Mouse (Mus musculus) thymus, adult 2 months (tissue): ENCODE measurements around the gene Fbxl20. TPM values are rescaled to one million over a fixed set of nuclear protein-coding genes. Genes with fewer than 3 reads are reported as not detected.

Experiments used
- DNase-seq: peaks from one replicate; pipeline ENCODE4 v3.0.0; 2021
- H3K27ac ChIP-seq: fragments of 200-500 bp; 2 replicates; pipeline ENCODE4 v1.5.1; 2012; ENCODE audit warnings: low read length, control low read depth; ENCODE audit not compliant: control insufficient read depth, insufficient read depth
- H3K27me3 ChIP-seq: fragments of 200-500 bp; 2 replicates; pipeline ENCODE4 v1.6.1; 2012; ENCODE audit warnings: mild to moderate bottlenecking, low read length, moderate library complexity, mixed read lengths; ENCODE audit not compliant: control insufficient read depth, insufficient read depth
- H3K36me3 ChIP-seq: fragments of 200-500 bp; 2 replicates; pipeline ENCODE4 v1.6.1; 2012; ENCODE audit warnings: mild to moderate bottlenecking, low read length, moderate library complexity; ENCODE audit not compliant: control insufficient read depth, insufficient read depth
- H3K4me1 ChIP-seq: fragments of 200-500 bp; replicated peaks from 2 replicates; pipeline ENCODE4 v1.6.1; 2012; ENCODE audit warnings: low read length; ENCODE audit not compliant: control insufficient read depth, insufficient read depth
- H3K4me3 ChIP-seq: fragments of 200-500 bp; 2 replicates; pipeline ENCODE4 v1.5.1; 2012; ENCODE audit warnings: mild to moderate bottlenecking, low read length, control low read depth, moderate library complexity; ENCODE audit not compliant: control insufficient read depth, insufficient read depth
- CTCF ChIP-seq: fragments of 200-500 bp; IDR thresholded peaks from 2 replicates; pipeline ENCODE4 v1.5.1; 2012; ENCODE audit warnings: mild to moderate bottlenecking, control low read depth, low read length, moderate library complexity, borderline replicate concordance; ENCODE audit not compliant: control insufficient read depth, poor library complexity, insufficient read depth; ENCODE audit errors: extremely low read depth
- POLR2A ChIP-seq: fragments of 200-500 bp; IDR thresholded peaks from 2 replicates; pipeline ENCODE4 v1.6.1; 2012; ENCODE audit warnings: mild to moderate bottlenecking, low read length, control low read depth, moderate library complexity; ENCODE audit not compliant: control insufficient read depth, poor library complexity, insufficient read depth; ENCODE audit errors: extremely low read depth
- WGBS: fragments of 180-500 bp; shearing (Covaris S2); methylation state at CpG from one replicate; pipeline ENCODE4 v1.1.7; 2018; 5-methylcytosine and 5-hydroxymethylcytosine counted together
- polyA plus RNA-seq: library from polyadenylated mRNA; depleted of rRNA; stranded (reverse); fragments of >200 nt; gene quantifications from 2 replicates; pipeline ENCODE4 v1.2.3, GENCODE M21; 2012

Fbxl20 gene
- polyA plus RNA-seq, 1 experiment: 40.3 TPM

DNA sequence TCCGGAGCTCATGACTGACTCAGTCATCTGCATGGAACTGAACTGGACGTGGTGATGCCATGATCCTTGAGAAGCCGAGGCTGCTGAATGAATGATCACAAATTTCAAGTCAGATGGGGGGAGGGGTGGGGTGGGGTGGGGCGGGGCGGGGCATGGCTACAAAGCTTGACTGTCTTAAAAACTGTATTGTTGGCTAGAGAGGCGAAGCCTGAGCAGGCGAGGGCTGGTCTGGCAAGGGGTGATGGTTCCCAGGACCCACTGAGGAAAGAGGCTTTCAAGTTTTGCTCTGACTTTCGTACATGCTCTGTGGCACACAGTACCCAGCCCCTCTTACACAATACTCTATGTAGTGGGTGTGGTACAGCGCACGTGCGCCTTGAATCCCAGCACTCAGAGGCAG, 12.4 kb downstream of the Fbxl20 start:
- no peaks in the 10 kb centered on the region for H3K27me3 ChIP-seq
- no peak overlapping the region for H3K27ac ChIP-seq
- TF ChIP-seq CTCF: no peak
- no peak for TF ChIP-seq POLR2A
- DNase-seq: no peak
- no peak overlapping the region for H3K4me3 ChIP-seq
- no peaks in the 10 kb centered on the region for H3K4me1 ChIP-seq
- H3K36me3 ChIP-seq: no peaks in the 10 kb centered on the region
- 95% methylated on average over 11 of the region's 11 CpGs for WGBS

DNA sequence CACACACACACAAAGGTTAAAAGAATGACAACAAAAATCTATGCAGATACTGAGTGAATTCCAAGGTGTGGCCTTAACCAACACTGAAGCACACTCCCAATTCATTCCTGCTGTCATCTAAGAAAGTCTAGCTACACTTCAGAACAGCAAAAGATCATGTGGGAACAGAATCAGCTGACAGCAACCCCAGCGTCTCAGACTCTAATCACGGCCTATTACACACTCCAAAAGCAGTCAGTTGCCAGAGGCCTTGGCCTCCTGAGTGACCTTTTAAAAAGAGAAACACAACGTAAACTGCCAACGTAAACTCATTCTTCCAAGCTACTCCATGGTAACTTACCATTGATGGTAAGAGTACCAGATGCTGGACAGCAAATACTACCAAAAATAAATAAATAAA, 15.3 kb downstream of the Fbxl20 start:
- TF ChIP-seq CTCF (no peak), POLR2A (no peak)
- 92% methylated on average over 4 of the region's 4 CpGs for WGBS
- Histone ChIP-seq H3K27me3 (no peaks in the 10 kb centered on the region), H3K4me3 (no peak overlapping the region), H3K4me1 (no peaks in the 10 kb centered on the region), H3K36me3 (no peaks in the 10 kb centered on the region), H3K27ac (no peak overlapping the region)
- DNase-seq: no peak

DNA sequence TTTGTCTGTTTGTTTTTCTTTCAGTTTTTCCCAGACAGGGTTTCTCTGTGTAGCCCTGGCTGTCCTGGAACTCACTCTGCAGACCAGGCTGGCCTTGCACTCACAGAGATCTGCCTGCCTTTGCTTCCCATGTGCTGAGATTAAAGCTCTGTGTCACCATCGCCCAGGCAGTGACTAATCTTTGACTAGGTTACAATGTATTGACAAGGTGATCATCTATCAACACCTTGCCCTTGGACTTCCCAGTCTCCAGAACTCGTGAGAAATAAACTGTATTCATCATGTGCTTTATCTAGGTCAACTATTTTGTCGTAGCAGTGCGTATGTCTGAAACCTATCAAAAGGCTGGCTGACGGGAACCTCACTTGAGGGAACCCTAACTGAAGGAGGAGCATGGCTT, 26.8 kb downstream of the Fbxl20 start:
- no peak overlapping the region for H3K4me3 ChIP-seq
- H3K36me3 ChIP-seq: 0 out of 2 replicates have a peak, but pooled peaks cover 4% of the 10 kb centered on the region
- H3K4me1 ChIP-seq: no peaks in the 10 kb centered on the region
- TF ChIP-seq CTCF (no peak), POLR2A (no peak)
- no peak for DNase-seq
- WGBS: 96% methylated on average over 5 of the region's 5 CpGs
- no peaks in the 10 kb centered on the region for H3K27me3 ChIP-seq
- H3K27ac ChIP-seq: no peak overlapping the region

DNA sequence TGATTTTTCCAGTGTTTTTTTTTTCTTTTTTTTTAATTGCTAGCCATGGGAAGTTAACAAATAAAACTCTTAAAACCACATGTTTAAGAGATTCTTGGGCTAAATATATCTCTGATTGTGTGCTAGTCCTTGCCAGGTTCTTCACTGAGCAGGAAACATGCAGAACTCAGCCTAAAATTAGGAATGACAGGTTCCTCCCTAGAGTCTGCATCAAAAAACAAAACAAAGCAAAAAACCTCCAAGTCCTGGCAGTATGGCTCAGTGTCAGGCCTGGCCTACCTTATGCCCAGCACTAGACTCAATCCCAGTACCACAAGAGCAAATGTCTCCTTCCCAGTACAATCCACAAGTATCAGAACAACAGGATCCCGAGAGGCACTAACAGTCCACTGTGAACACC, 35.8 kb downstream of the Fbxl20 start:
- no peak for DNase-seq
- 97% methylated on average over 1 of the region's 1 CpGs for WGBS

DNA sequence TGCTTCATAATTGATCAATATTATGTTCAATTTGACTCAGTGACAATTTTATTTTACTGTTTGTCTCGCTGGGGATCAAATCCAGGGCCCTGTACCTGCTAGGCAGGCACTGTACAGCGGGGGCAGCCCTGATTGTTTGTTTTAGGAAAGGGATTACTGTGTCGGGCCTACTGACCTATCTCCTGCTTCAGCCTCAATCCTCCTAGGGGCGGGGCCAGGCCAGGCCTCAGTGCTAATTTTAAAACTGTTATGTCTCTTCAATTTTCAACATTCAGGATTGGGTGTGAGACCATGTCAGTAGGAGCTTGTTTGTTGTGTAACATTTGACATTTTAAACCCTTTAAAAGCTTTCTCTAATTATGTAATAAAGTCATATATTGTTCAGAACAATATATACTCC, 36.7 kb downstream of the Fbxl20 start:
- Histone ChIP-seq H3K4me1 (no peaks in the 10 kb centered on the region), H3K4me3 (no peak overlapping the region), H3K27ac (no peak overlapping the region), H3K27me3 (no peaks in the 10 kb centered on the region), H3K36me3 (peaks cover 34% of the 10 kb centered on the region)
- DNase-seq: no peak
- no peak for TF ChIP-seq CTCF
- TF ChIP-seq POLR2A: no peak
- 93% methylated on average over 4 of the region's 4 CpGs for WGBS

More for the DNA sequence above, 35.8 kb downstream of the Fbxl20 start:
- no peak overlapping the region for H3K27ac ChIP-seq
- no peaks in the 10 kb centered on the region for H3K27me3 ChIP-seq
- no peak overlapping the region for H3K4me3 ChIP-seq
- no peak for TF ChIP-seq CTCF
- TF ChIP-seq POLR2A: no peak
- peaks cover 26% of the 10 kb centered on the region for H3K36me3 ChIP-seq
- no peaks in the 10 kb centered on the region for H3K4me1 ChIP-seq

DNA sequence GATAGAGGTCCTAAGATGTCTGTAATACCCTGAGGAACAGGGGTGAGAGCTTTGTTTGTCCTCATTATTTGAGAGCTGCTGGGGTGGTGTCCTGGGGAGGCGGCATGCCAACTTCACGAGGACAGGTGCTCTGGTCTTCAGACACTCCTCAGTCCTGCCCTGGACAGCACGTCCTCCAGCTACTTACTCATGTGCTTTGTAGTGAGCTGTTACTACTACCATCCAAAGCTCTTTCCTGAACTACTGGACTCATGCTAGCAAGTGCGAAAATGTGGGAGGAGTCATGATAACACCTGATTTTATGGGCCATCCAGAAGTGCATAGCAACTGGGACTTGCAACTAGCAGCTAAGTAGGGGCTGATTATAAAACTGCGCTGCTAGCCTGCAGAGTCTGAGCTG, 40.5 kb downstream of the Fbxl20 start:
- H3K27ac ChIP-seq: no peak overlapping the region
- 95% methylated on average over 5 of the region's 5 CpGs for WGBS

DNA sequence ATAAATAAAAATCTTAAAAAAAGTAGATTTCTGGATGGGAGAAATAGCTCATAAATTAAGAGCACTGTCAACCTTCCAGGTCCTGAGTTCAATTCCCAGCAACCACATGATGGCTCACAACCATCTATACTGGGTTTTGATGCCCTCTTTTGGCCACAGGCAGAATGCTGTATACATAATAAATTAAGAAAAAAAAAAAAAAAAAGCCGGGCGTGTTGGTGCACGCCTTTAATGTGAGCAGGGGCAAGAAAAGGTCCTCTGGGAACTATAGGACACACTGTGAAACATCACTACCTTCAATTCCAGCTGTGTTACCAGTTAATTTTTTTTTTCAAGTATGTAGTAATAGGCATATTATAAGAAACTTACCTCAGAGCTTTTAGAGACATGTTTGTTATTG, 48.9 kb downstream of the Fbxl20 start:
- no peaks in the 10 kb centered on the region for H3K27me3 ChIP-seq
- H3K4me3 ChIP-seq: no peak overlapping the region
- no peak overlapping the region for H3K27ac ChIP-seq
- DNase-seq: no peak
- TF ChIP-seq POLR2A (no peak), CTCF (no peak)
- peaks cover 58% of the 10 kb centered on the region for H3K36me3 ChIP-seq
- WGBS: 97% methylated on average over 3 of the region's 3 CpGs
- no peaks in the 10 kb centered on the region for H3K4me1 ChIP-seq

More for the DNA sequence above, 40.5 kb downstream of the Fbxl20 start:
- no peak overlapping the region for H3K4me3 ChIP-seq
- H3K4me1 ChIP-seq: no peaks in the 10 kb centered on the region
- peaks cover 63% of the 10 kb centered on the region for H3K36me3 ChIP-seq
- H3K27me3 ChIP-seq: no peaks in the 10 kb centered on the region
- TF ChIP-seq POLR2A (no peak), CTCF (no peak)
- no peak for DNase-seq
